Mouse (Mus musculus) megakaryocyte, embryonic 14.5 days (primary cell): ENCODE data around the gene Slc22a23.

Experiments
- FLI1 ChIP-seq: IDR thresholded peaks from 2 replicates; pipeline ENCODE4 v1.6.1; 2012; ENCODE audit warnings: low read length, inconsistent platforms, mixed read lengths
- GATA1 ChIP-seq: IDR thresholded peaks from 3 replicates; pipeline ENCODE4 v1.6.1; 2012; ENCODE audit warnings: mixed read lengths, low read length, inconsistent platforms, borderline replicate concordance

DNA sequence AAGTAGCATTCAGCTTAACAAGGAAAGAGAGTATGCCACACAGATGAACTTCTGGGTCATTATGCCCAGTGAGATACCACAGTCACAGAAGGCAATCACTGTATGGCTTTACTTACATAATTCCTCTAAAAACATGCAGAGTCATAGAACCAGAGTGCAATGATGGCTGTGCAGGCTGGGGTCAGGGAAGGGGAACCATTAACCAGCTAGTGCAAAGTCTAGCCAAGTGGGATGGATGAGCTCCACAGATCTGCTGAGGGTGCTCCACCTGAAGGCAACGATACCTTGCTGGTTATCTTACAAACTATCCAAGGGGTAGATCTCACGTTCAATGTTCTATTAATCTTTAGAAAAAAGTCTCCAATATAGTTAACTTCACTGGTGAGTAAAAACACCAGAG, 88.3 kb downstream of the Slc22a23 start:
- TF ChIP-seq FLI1 = no peak
- TF ChIP-seq GATA1 = no peak
